Mouse (Mus musculus): ENCODE measurements around the gene Nsmce4a. TPM values are rescaled to one million over a fixed set of nuclear protein-coding genes. Genes with fewer than 3 reads are reported as not detected.

Nsmce4a gene
- 98.1 and 121 TPM in 2 replicates for polyA plus RNA-seq (2012; ENCODE audit: low replicate concordance)

DNA sequence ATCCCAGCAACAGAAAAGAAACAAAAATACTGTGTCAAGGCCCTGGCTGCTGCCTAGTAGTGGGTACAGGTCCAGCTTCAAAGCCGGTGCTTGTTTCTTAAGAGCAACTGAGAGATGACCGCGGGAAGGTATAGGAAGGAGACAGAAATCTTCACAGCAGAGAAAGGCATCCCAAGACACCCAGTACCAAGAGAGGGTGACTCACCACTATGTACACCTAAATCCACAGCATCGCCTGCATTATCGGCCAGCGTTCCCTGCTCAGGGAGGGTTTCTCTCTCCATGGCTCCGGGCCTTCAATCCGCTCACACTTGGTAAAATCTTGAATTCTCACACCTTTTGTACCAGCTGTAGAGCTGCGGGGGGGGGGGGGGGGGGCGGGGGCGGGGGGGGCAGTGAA, at the start of gene Nsmce4a:
TSS of gene Nsmce4a (minus strand) at position 298 of the 400 bp plus-strand sequence.

GRCm38 (mm10) chr7:130577388-130578003, 4.6 kb upstream of the Nsmce4a start, which contains the start of gene Tacc2:
TSS of gene Tacc2 (plus strand) at chr7:130577438.

DNA sequence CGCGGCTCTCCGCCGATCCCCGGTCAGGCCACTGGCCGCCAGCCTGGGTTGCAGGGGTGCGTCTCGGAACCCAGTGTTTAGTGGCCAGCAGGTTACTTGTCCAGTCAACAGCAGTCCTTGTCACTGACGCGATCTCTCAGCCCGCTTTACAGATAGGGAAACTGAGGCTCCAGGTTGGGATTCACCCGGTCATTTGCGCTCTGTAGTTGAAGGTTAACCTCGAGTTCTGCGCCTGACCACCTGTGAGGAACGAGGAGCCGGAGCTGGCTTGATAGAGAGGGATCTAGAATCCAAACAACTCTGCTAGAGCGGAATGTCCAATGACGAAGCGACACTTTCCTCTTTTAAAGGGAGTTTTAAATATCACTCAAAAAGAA, 52.9 kb downstream of the Nsmce4a start, which contains the start of gene Ate1:
TSS of gene Ate1 (minus strand) at position 321 of the 377 bp plus-strand sequence.

Other genes starting within 250 kb of the Nsmce4a start
- 5.4 and 12.6 TPM in 2 replicates for gene Ate1, start 52.7 kb downstream of the Nsmce4a start, polyA plus RNA-seq (2012; ENCODE audit: low replicate concordance)
- 4.6 and 5.1 TPM in 2 replicates for gene Tacc2, start 4.3 kb upstream of the Nsmce4a start, polyA plus RNA-seq (2012; ENCODE audit: low replicate concordance)
- 0.53 TPM in 1 of 2 replicates, not detected in the other for gene Btbd16, start 201.0 kb upstream of the Nsmce4a start, polyA plus RNA-seq (2012; ENCODE audit: low replicate concordance)